Mouse (Mus musculus): Measurements from ENCODE around the gene Fcrls. TPM values are rescaled to one million over a fixed set of nuclear protein-coding genes. Genes with fewer than 3 reads are reported as not detected.

The Fcrls gene
- not detected for total RNA-seq (2023)

DNA sequence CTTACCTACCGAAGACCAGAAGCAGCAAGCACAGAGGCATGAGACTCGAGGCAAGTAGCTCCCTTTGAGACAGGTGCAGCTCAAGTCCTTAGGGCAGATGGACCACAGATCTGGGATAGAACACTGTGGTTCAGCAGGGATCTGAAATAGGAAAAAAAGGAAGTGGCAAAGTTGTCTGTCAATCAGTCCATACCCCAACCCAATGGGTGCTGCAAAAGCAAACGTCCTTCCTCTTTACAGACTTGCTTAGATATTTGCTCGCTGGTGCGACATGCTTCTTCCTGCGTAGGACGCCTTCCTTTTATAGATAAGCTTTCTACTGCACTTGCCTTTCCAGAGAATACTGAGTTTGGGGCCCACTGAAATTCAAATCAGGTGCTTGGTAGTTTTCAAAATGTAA is at the start of gene Fcrls:
Fcrls (minus strand) TSS at position 303 of the 400 bp plus-strand sequence.

Other genes with a start within 250 kb of the Fcrls start
- not detected for gene Kirrel, start 89.0 kb downstream of the Fcrls start, total RNA-seq (2023)
- 3.6 TPM for gene Cd5l, start 94.1 kb upstream of the Fcrls start, total RNA-seq (2023)
- 28.5 TPM for gene Fcrl1, start 112.6 kb upstream of the Fcrls start, total RNA-seq (2023)
- 2.3 TPM for gene Fcrl5, start 172.0 kb upstream of the Fcrls start, total RNA-seq (2023)

Data from CD4-positive naive resting alpha-beta T cell, adult 76 days (primary cell).